Mouse (Mus musculus) leukemia stem cell, adult 10-12 weeks (primary cell): ENCODE results near the gene Gdf3. TPM values are rescaled to one million over a fixed set of nuclear protein-coding genes. Genes with fewer than 3 reads are reported as not detected.

Experiments used
- polyA plus RNA-seq: library from polyadenylated mRNA; stranded (reverse); fragments of >175 nt; gene quantifications from 2 replicates; pipeline ENCODE4 v1.2.3, GENCODE M21; 2012; ENCODE audit warnings: low replicate concordance

Gdf3 gene
- polyA plus RNA-seq, result 1.2 and 9.1 TPM in 2 replicates

GRCm38 (mm10) chr6:122609771-122610170, at the start of gene Gdf3:
TSS of gene Gdf3 (minus strand) at chr6:122610087.

GRCm38 (mm10) chr6:122626110-122626509, 16.2 kb upstream of the Gdf3 start, which contains the start of gene Dppa3:
TSS of gene Dppa3 (plus strand) at chr6:122626410.

GRCm38 (mm10) chr6:122602242-122602991, 7.5 kb downstream of the Gdf3 start, which contains the start of gene Apobec1:
TSS of gene Apobec1 (minus strand) at chr6:122602444.

Other genes starting within 250 kb of the Gdf3 start
- not detected in 2 replicates for gene Rimklb, start 111.3 kb downstream of the Gdf3 start, polyA plus RNA-seq
- not detected in 2 replicates for gene Mfap5, start 104.2 kb downstream of the Gdf3 start, polyA plus RNA-seq
- gene Aicda, start 56.3 kb downstream of the Gdf3 start, polyA plus RNA-seq, result 0.18 and 0.67 TPM in 2 replicates
- 0.73 and 1.7 TPM in 2 replicates for gene Apobec1, start 7.6 kb downstream of the Gdf3 start, polyA plus RNA-seq
- not detected in 2 replicates for gene Dppa3, start 16.3 kb upstream of the Gdf3 start, polyA plus RNA-seq
- gene Nanog, start 97.4 kb upstream of the Gdf3 start, polyA plus RNA-seq, result 0.12 TPM in 1 of 2 replicates, not detected in the other
- 9.0 and 24.9 TPM in 2 replicates for gene Slc2a3, start 191.6 kb upstream of the Gdf3 start, polyA plus RNA-seq
- 44.4 and 63.1 TPM in 2 replicates for gene Foxj2, start 209.8 kb upstream of the Gdf3 start, polyA plus RNA-seq
- 0.03 TPM in 1 of 2 replicates, not detected in the other for gene C3ar1, start 246.1 kb upstream of the Gdf3 start, polyA plus RNA-seq